Mouse (Mus musculus): ENCODE measurements around the gene Kctd20. TPM values are rescaled to one million over a fixed set of nuclear protein-coding genes. Genes with fewer than 3 reads are reported as not detected.
"Not testable (repeated sequence)": the region's sequence is repeated elsewhere in the genome, so short reads cannot be mapped to it uniquely, and the experiment has no call there.

Kctd20 gene
- polyA plus RNA-seq, 1 experiment from 2014 or later: 125 TPM

DNA sequence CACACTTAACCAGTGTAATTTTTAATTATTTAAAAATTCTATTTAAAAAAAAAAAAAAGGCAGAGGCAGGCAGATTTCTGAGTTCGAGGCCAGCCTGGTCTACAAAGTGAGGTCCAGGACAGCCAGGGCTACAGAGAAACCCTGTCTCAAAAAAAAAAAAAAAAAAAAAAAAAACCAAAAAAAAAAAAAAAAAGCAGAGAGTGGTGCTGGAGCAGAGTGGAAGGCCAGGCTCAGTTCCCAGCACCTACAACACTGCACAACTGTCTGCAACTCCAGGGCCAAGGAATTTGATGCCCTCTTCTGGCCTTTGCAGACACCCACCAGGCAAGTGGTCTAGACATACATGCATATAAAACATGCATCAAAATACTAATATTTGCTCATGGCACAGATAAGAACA, 41.3 kb downstream of the Kctd20 start:
- not testable (repeated sequence) for H3K9me3 ChIP-seq; H3K4me3 ChIP-seq; H3K4me1 ChIP-seq; DNase-seq (ENCODE audit: low spot score); H3K27me3 ChIP-seq (replicated peaks; ENCODE audit: low read depth, poor library complexity, severe bottlenecking); H3K27ac ChIP-seq (replicated peaks)
- 87% methylated on average over 1 of the region's 1 CpGs for WGBS
- H3K36me3 ChIP-seq (replicated peaks): peaks cover 97% of the 10 kb centered on the region

DNA sequence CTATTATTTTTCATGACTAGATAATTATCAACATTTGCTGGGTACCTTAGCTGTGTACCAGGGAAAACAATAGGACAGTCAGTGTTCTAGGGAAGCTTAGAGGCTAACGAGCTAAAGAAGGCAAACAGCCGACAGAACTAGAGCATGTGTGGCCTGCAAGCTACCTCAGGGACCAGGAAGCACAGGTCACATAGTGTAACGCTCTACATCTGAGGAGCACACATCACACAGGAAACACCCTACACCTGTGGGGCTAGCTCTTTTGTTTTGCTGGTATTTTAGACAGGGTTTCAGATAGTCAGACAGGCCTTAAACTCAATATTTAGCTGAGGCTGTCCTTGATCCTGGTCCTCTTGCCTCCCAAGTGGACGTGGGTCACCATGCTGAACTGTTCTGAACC, 42.9 kb downstream of the Kctd20 start:
- DNase-seq (ENCODE audit: low spot score): no peak
- no peak overlapping the region for H3K27ac ChIP-seq (replicated peaks)
- H3K4me3 ChIP-seq: no peak overlapping the region
- 91% methylated on average over 4 of the region's 4 CpGs for WGBS
- peaks cover 97% of the 10 kb centered on the region for H3K36me3 ChIP-seq (replicated peaks)
- H3K9me3 ChIP-seq: no peaks in the 10 kb centered on the region
- H3K27me3 ChIP-seq (replicated peaks; ENCODE audit: low read depth, poor library complexity, severe bottlenecking): no peaks in the 10 kb centered on the region
- no peaks in the 10 kb centered on the region for H3K4me1 ChIP-seq

DNA sequence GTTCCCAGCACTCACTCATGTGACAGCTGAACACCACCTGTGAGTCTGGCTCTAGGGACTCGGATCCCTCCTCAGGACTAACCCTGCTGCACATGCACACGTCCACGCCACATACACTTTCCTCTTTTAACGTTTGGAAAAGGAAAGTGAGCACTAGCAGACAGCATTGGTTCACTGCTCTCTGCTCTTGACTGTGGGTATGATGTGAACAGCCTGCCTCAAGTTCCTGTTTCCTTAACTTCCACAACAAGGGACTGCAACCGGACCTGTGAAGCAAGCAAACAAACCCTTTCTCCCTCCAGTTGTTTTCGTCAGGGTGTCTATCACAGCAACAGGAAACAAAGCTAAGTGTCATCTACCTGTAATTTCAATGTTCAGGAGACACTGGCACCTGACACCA, 48.7 kb downstream of the Kctd20 start:
- peaks cover 2% of the 10 kb centered on the region for H3K4me1 ChIP-seq
- DNase-seq (ENCODE audit: low spot score): no peak
- 88% methylated on average over 6 of the region's 6 CpGs for WGBS
- no peak overlapping the region for H3K27ac ChIP-seq (replicated peaks)
- H3K9me3 ChIP-seq: no peaks in the 10 kb centered on the region
- H3K27me3 ChIP-seq (replicated peaks; ENCODE audit: low read depth, poor library complexity, severe bottlenecking): no peaks in the 10 kb centered on the region
- no peak overlapping the region for H3K4me3 ChIP-seq
- H3K36me3 ChIP-seq (replicated peaks): peaks cover 78% of the 10 kb centered on the region

DNA sequence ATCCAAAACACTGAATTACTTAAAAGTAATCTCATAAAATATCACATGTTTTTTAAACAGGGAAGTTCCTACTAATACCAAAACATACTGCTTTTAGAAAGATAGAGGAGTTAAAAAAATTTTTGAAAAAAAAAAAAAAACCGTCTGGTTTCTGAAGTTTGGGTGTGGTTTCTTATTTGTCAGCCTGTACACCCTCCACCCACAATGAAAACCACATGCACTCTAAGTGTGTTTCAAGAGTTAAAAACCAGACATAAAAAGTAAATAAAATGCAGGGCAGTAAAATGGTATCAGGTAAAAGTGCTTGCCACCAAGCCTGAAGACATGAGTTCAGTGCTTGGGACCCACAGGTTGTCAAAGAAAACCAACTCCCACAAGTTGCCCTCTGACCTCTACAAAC, 52.0 kb downstream of the Kctd20 start:
- no peaks in the 10 kb centered on the region for H3K27me3 ChIP-seq (replicated peaks; ENCODE audit: low read depth, poor library complexity, severe bottlenecking)

DNA sequence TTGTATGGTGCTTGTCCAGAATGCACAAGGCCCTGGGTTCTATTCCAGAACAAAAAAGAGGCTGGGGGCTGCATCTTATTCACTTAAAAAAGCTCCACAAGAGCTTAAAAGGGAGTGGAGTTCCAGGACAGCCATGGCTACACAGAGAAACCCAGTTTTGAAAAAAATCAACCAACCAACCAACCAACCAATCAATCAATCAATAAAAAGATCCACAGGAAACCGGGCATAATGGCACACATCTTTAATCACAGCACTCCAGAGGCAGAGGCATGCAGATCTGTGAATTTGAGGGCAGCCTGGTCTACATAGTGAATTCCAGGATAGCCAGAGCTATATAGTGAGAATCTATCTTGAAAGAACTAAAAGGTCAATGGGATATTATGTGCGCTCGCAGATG, 53.3 kb downstream of the Kctd20 start:
- DNase-seq (ENCODE audit: low spot score): no peak
- Histone ChIP-seq H3K4me1 (peaks cover 23% of the 10 kb centered on the region), H3K9me3 (no peaks in the 10 kb centered on the region), H3K27ac (replicated peaks) (no peak overlapping the region), H3K4me3 (peak overlapping the region; percentile 99; the same call in 1 of the 2 replicates), H3K27me3 (replicated peaks; ENCODE audit: low read depth, poor library complexity, severe bottlenecking) (no peaks in the 10 kb centered on the region), H3K36me3 (replicated peaks) (peaks cover 38% of the 10 kb centered on the region)
- 95% methylated on average over 3 of the region's 3 CpGs for WGBS

More for the DNA sequence above, 52.0 kb downstream of the Kctd20 start:
- no peak overlapping the region for H3K27ac ChIP-seq (replicated peaks)
- H3K4me1 ChIP-seq: peaks cover 23% of the 10 kb centered on the region
- DNase-seq (ENCODE audit: low spot score): no peak
- H3K9me3 ChIP-seq: no peaks in the 10 kb centered on the region
- H3K36me3 ChIP-seq (replicated peaks): peaks cover 50% of the 10 kb centered on the region
- 71% methylated on average over 1 of the region's 1 CpGs for WGBS
- H3K4me3 ChIP-seq: no peak overlapping the region

DNA sequence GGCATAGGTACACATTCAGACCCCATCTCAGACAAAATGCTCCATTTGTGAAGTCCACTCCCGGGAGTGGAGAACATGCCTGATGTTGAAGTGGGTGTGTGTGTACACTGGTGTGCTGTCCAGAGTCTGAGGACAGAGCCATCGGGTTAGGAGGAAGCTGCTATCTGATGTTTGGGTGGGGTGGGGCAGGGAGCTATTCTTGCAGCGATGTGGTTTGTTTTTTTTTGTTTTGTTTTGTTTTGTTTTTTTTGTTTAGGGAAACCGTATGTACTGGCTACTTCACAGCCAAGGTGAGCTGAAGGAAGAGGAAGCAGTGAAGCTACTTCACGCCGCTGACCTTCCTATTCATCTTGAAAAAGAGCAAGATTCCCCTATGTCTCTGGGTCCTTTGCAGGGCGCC, 55.1 kb downstream of the Kctd20 start:
- H3K27ac ChIP-seq (replicated peaks): peak overlapping the region; percentile 98
- no peaks in the 10 kb centered on the region for H3K9me3 ChIP-seq
- no peak for DNase-seq (ENCODE audit: low spot score)
- no peaks in the 10 kb centered on the region for H3K27me3 ChIP-seq (replicated peaks; ENCODE audit: low read depth, poor library complexity, severe bottlenecking)
- peaks cover 24% of the 10 kb centered on the region for H3K36me3 ChIP-seq (replicated peaks)
- peak overlapping the region; percentile 99 for H3K4me3 ChIP-seq
- peaks cover 23% of the 10 kb centered on the region for H3K4me1 ChIP-seq
- WGBS: 10% methylated on average over 7 of the region's 7 CpGs

DNA sequence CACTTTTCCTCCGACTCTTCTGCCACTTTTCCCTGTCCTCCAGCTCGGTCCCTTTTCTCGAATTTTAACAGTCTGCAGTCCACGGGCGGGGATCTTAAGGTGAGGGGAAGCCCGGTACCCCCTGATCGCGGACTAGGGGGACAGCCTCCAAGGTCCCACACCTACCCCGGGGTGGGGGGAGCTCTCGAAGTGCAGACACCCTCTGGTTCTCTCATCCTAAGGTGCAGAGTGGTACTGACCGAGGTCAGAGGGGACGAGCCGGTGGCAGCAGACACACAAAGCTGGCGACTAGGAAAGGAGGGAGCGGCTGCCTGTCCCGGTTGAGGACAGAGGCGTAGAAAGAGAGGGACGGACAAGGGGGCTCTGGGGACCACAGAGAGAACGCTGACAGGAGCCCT, 55.5 kb downstream of the Kctd20 start:
- no peak for DNase-seq (ENCODE audit: low spot score)

DNA sequence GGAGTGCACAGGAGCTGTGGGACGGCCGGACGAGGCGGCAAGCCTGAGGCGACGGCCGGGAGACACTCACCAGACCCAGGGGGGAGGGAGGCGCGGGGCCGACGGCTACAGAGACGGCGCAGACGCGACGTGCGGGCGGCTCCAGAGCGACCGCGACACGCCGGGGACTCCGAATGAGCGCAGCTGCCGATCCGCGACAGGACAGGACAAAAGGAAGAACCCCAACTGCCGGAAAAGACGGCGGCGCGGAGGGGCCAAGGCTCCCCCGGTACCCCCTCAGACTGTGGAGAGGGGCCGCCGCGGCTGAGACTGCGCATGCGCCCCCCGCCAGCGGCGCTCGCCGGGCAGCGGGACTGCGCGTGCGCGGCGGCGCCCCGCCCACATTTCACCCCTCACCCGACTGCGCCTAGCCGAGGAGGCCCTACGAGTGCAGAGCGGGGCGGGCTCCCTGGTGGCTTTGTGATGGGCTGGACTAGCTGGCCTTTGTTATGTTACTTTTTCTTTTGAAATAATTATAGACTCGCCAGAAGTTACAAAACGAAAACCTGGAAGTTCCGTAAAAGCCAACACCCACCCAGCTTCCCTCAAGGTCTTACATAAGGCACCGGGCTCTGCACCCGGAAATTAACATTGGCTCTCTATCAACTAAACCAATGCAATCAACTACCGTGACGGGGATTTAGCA, 56.0 kb downstream of the Kctd20 start, which contains the start of gene Stk38:
Gene Stk38 (minus strand): TSS at position 355 of the 685 bp plus-strand sequence.
- DNase-seq (ENCODE audit: low spot score): peak; percentile 95
- H3K4me1 ChIP-seq: peaks cover 26% of the 10 kb centered on the region
- no peaks in the 10 kb centered on the region for H3K9me3 ChIP-seq
- H3K27ac ChIP-seq (replicated peaks): peak within 1 kb of the TSS; percentile 98
- peak within 1 kb of the TSS; percentile 99 for H3K4me3 ChIP-seq
- H3K27me3 ChIP-seq (replicated peaks; ENCODE audit: low read depth, poor library complexity, severe bottlenecking): no peaks in the 10 kb centered on the region
- H3K36me3 ChIP-seq (replicated peaks): peaks cover 21% of the 10 kb centered on the region
- WGBS: under 1% methylated on average over 65 of the region's 65 CpGs

More for the DNA sequence above, 55.5 kb downstream of the Kctd20 start:
- peaks cover 23% of the 10 kb centered on the region for H3K4me1 ChIP-seq
- peak overlapping the region; percentile 98 for H3K27ac ChIP-seq (replicated peaks)
- H3K36me3 ChIP-seq (replicated peaks): peaks cover 24% of the 10 kb centered on the region
- H3K27me3 ChIP-seq (replicated peaks; ENCODE audit: low read depth, poor library complexity, severe bottlenecking): no peaks in the 10 kb centered on the region
- no peaks in the 10 kb centered on the region for H3K9me3 ChIP-seq
- under 1% methylated on average over 19 of the region's 19 CpGs for WGBS
- H3K4me3 ChIP-seq: peak overlapping the region; percentile 99

DNA sequence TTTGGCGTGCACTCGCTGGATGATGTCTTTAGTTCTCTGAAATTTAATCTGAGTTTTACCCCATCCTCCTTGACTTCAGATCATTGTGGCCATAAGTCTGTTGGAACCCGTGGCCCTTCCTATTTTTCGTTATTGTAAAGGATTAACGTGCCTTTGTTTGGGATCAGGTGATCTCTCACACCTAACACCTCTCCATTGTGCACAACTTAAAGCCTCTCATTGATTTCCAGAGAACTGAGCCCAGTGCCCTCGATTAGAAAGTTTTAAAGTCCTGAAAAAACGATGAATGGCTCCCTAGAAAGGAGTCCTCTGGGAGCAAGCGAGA, 56.5 kb downstream of the Kctd20 start:
- peak overlapping the region; percentile 99 for H3K4me3 ChIP-seq
- 13% methylated on average over 8 of the region's 8 CpGs for WGBS
- H3K36me3 ChIP-seq (replicated peaks): peaks cover 18% of the 10 kb centered on the region
- peak overlapping the region; percentile 98 for H3K27ac ChIP-seq (replicated peaks)
- H3K27me3 ChIP-seq (replicated peaks; ENCODE audit: low read depth, poor library complexity, severe bottlenecking): no peaks in the 10 kb centered on the region
- DNase-seq (ENCODE audit: low spot score): no peak
- H3K4me1 ChIP-seq: peaks cover 26% of the 10 kb centered on the region
- no peaks in the 10 kb centered on the region for H3K9me3 ChIP-seq

DNA sequence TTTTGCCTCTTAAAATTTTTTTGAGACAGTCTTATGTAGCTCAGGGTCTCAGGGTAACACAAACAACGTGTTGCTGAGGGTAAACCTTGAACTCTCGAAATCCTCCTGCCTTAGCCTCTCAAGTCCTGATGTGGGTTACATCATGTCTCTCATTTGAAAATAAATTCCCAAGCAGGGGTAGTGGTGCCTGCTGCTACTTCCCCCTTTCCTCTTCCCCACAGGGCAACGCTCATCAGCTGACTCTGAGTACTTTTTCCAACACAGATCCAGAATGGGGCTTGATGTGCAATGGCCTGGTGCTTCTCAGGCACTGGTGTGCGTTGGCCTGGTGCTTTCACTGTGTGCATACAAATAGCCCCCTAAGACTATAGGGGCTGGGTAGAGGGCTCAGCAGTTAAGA, 57.4 kb downstream of the Kctd20 start:
- H3K4me3 ChIP-seq: no peak overlapping the region
- H3K36me3 ChIP-seq (replicated peaks): peaks cover 16% of the 10 kb centered on the region
- no peak overlapping the region for H3K27ac ChIP-seq (replicated peaks)
- no peaks in the 10 kb centered on the region for H3K27me3 ChIP-seq (replicated peaks; ENCODE audit: low read depth, poor library complexity, severe bottlenecking)
- no peaks in the 10 kb centered on the region for H3K9me3 ChIP-seq
- H3K4me1 ChIP-seq: peaks cover 34% of the 10 kb centered on the region
- 88% methylated on average over 4 of the region's 4 CpGs for WGBS
- DNase-seq (ENCODE audit: low spot score): no peak

DNA sequence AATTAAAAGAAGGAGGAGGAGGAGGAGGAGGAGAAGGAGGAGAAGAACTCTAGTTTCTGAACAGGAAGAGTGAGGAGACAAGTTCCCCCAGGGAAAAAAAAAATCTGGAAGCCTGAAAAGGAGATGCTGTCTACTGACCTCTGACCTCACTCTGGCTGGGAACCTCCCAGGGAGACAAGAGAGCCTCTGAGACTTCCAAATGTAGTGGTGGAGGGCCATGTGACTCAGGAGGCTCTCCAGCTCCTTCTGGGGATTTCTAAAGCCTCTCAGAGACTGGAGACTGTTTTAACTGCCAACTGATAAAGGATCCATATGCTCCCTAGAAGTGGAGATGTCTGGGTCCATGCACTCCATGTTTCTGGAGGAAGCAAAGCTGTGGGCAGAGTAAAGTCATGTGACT, 62.5 kb downstream of the Kctd20 start:
- H3K9me3 ChIP-seq: no peaks in the 10 kb centered on the region
- DNase-seq (ENCODE audit: low spot score): no peak
- no peak overlapping the region for H3K4me3 ChIP-seq
- peaks cover 26% of the 10 kb centered on the region for H3K4me1 ChIP-seq
- 0 out of 2 replicates have a peak overlapping the region, but pooled peaks have one; percentile 27 for H3K27ac ChIP-seq (replicated peaks)
- no peaks in the 10 kb centered on the region for H3K27me3 ChIP-seq (replicated peaks; ENCODE audit: low read depth, poor library complexity, severe bottlenecking)
- H3K36me3 ChIP-seq (replicated peaks): no peaks in the 10 kb centered on the region

DNA sequence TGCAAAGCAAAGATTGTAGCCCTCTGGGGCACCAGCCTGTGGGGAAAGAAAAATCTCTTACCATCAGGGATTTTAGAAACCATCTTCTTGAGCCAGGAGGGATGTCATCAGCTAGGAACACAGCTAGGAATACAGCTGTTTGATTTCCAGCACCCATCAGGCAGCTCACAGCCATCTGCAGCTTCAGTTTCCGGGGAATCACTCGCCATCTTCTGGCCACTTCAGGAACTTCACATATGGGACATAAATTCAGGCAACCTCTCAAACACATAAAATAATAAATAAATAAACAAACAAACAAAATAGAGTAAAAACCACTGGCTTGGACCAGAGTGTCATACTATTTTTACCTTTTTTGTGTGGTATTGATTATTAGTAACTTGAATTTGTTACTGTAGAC, 63.9 kb downstream of the Kctd20 start:
- Histone ChIP-seq H3K4me1 (peaks cover 29% of the 10 kb centered on the region), H3K36me3 (replicated peaks) (no peaks in the 10 kb centered on the region), H3K27ac (replicated peaks) (no peak overlapping the region), H3K9me3 (no peaks in the 10 kb centered on the region), H3K27me3 (replicated peaks; ENCODE audit: low read depth, poor library complexity, severe bottlenecking) (no peaks in the 10 kb centered on the region), H3K4me3 (no peak overlapping the region)
- peak; percentile 56 for DNase-seq (ENCODE audit: low spot score)
- 22% methylated on average over 2 of the region's 2 CpGs for WGBS

DNA sequence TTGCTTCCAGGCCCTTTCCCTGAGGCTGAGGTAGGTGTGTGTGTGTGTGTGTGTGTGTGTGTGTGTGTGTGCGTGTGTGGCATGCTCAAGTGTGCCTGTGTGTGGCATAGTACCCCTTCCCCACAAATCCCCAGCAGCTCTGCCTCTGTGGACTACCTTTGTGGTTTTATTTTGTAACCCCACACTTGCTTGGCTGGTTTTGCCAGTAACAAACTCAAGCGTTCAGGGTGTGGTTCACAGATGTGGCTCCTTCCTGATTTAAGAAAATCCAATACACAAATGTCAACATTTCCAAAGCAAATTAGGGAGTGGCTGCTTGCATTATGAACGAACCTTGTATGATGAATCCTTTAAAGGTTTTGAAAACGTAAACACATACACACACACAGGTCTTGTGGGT, 65.0 kb downstream of the Kctd20 start:
- H3K9me3 ChIP-seq: no peaks in the 10 kb centered on the region
- peaks cover 29% of the 10 kb centered on the region for H3K4me1 ChIP-seq
- H3K27me3 ChIP-seq (replicated peaks; ENCODE audit: low read depth, poor library complexity, severe bottlenecking): no peaks in the 10 kb centered on the region
- H3K4me3 ChIP-seq: no peak overlapping the region
- no peak for DNase-seq (ENCODE audit: low spot score)
- 84% methylated on average over 4 of the region's 4 CpGs for WGBS
- H3K36me3 ChIP-seq (replicated peaks): no peaks in the 10 kb centered on the region
- H3K27ac ChIP-seq (replicated peaks): no peak overlapping the region
